Mouse (Mus musculus): ENCODE data around the gene Actn4.

GRCm38 (mm10) chr7:28864288-28864750 is 97.8 kb downstream of the Actn4 start:
- TF ChIP-seq CTCF (IDR thresholded peaks at IDR 0.05; ENCODE audit: control insufficient read depth, insufficient read depth, insufficient read length) (no peak), MYOG (IDR thresholded peaks at IDR 0.05; ENCODE audit: control insufficient read depth, extremely low read depth, insufficient read length) (no peak), MAX (IDR thresholded peaks at IDR 0.05) (no peak), CEBPB (IDR thresholded peaks at IDR 0.05; ENCODE audit: low read depth) (no peak)
